Mouse (Mus musculus) heart, adult 18-20 months (tissue): Measurements from ENCODE around the gene Kcnf1. TPM values are rescaled to one million over a fixed set of nuclear protein-coding genes. Genes with fewer than 3 reads are reported as not detected.

Experiments used
- DNase-seq, 2 experiments: peaks; one replicate each; pipeline ENCODE4 v3.0.0; 2021 to 2022; ENCODE audit warnings: mixed read lengths in 1 of 2
- total RNA-seq, 2 experiments: library from RNA; stranded (reverse); gene quantifications; 2 replicates each; pipeline ENCODE4 v1.2.3; 2021

Gene Kcnf1
- total RNA-seq, 2 experiments from 2014 or later: not detected

- no peak for DNase-seq
Observed at GRCm38 (mm10) chr12:17157558-17157957, 19.1 kb downstream of the Kcnf1 start.

- no peak for DNase-seq
Observed at GRCm38 (mm10) chr12:17155781-17156180, 20.9 kb downstream of the Kcnf1 start.

- DNase-seq: no peak
Observed at GRCm38 (mm10) chr12:17152840-17153239, 23.8 kb downstream of the Kcnf1 start.

- no peak for DNase-seq
Observed at GRCm38 (mm10) chr12:17148920-17149319, 27.8 kb downstream of the Kcnf1 start.

- no peak for DNase-seq
Observed at GRCm38 (mm10) chr12:17141791-17142190, 34.9 kb downstream of the Kcnf1 start.

GRCm38 (mm10) chr12:17140436-17140835 is 36.3 kb downstream of the Kcnf1 start:
- no peak for DNase-seq

- DNase-seq: no peak
Observed at GRCm38 (mm10) chr12:17134546-17135096, 42.1 kb downstream of the Kcnf1 start.

- no peak for DNase-seq
Observed at GRCm38 (mm10) chr12:17132243-17132642, 44.4 kb downstream of the Kcnf1 start.

- DNase-seq: no peak
Observed at GRCm38 (mm10) chr12:17131563-17131962, 45.1 kb downstream of the Kcnf1 start.

- DNase-seq: peak; percentile 6 to 18
Observed at GRCm38 (mm10) chr12:17122881-17123280, 53.8 kb downstream of the Kcnf1 start.

Other genes starting within 250 kb of the Kcnf1 start
- gene Pqlc3, start 176.5 kb downstream of the Kcnf1 start, total RNA-seq: 1 to 10 TPM; 1.8 to 3.7 TPM
- gene 2410004P03Rik, start 165.2 kb downstream of the Kcnf1 start, total RNA-seq: 1 to 10 TPM in 1 of 2 experiments, not detected in 1; 1.2 TPM
- gene Pdia6, start 89.7 kb upstream of the Kcnf1 start, total RNA-seq: 100 to 1,000 TPM in 1 of 2 experiments, 10 to 100 TPM in 1; 89.4 to 100 TPM
- gene Atp6v1c2, start 152.5 kb upstream of the Kcnf1 start, total RNA-seq: under 1 TPM in 1 of 2 experiments, not detected in 1; 0.85 TPM
- gene Nol10, start 171.6 kb upstream of the Kcnf1 start, total RNA-seq: 1 to 10 TPM; 7.5 to 7.6 TPM